Mouse (Mus musculus): Measurements from ENCODE around the gene Chid1. TPM values are rescaled to one million over a fixed set of nuclear protein-coding genes. Genes with fewer than 3 reads are reported as not detected.

Gene Chid1
- polyA plus RNA-seq, 1 experiment from 2014 or later: 39.2 TPM

GRCm38 (mm10) chr7:141562852-141563427 lies 23.3 kb upstream of the Chid1 start:
- WGBS: 3% methylated on average over 21 of the region's 21 CpGs
- DNase-seq (ENCODE audit: low spot score) (peak; percentile 70), ATAC-seq (replicated peaks; ENCODE audit: low FRiP score) (no peak)

GRCm38 (mm10) chr7:141562421-141562851 lies 22.8 kb upstream of the Chid1 start:
- no peak for DNase-seq (ENCODE audit: low spot score)
- Histone ChIP-seq H3K27me3 (replicated peaks; ENCODE audit: control insufficient read depth, insufficient read depth, low read length) (no peaks in the 10 kb centered on the region), H3K36me3 (ENCODE audit: control insufficient read depth, insufficient read depth, low read length) (no peaks in the 10 kb centered on the region; the same call in 1 of the 2 replicates), H3K9ac (ENCODE audit: low read depth, low read length) (peak overlapping the region; percentile 99), H3K27ac (ENCODE audit: low read depth, low read length) (peak overlapping the region; percentile 88), H3K9me3 (ENCODE audit: control insufficient read depth, low read length) (no peaks in the 10 kb centered on the region), H3K4me1 (replicated peaks; ENCODE audit: control insufficient read depth, insufficient read depth, low read length) (peaks cover 64% of the 10 kb centered on the region), H3K4me3 (ENCODE audit: low read depth, low read length) (peak overlapping the region; percentile 100), H3K4me2 (peak overlapping the region; percentile 96)
- ATAC-seq (replicated peaks; ENCODE audit: low FRiP score): peak; percentile 10; the same call in 1 of the 2 replicates
- under 1% methylated on average over 25 of the region's 33 CpGs for WGBS

More at GRCm38 (mm10) chr7:141562852-141563427, 23.3 kb upstream of the Chid1 start:
- Histone ChIP-seq H3K9me3 (ENCODE audit: control insufficient read depth, low read length) (no peaks in the 10 kb centered on the region), H3K27ac (ENCODE audit: low read depth, low read length) (peak overlapping the region; percentile 88; the same call in 1 of the 2 replicates), H3K4me2 (peak overlapping the region; percentile 96), H3K27me3 (replicated peaks; ENCODE audit: control insufficient read depth, insufficient read depth, low read length) (no peaks in the 10 kb centered on the region), H3K4me1 (replicated peaks; ENCODE audit: control insufficient read depth, insufficient read depth, low read length) (peaks cover 64% of the 10 kb centered on the region), H3K36me3 (ENCODE audit: control insufficient read depth, insufficient read depth, low read length) (no peaks in the 10 kb centered on the region; the same call in 1 of the 2 replicates), H3K4me3 (ENCODE audit: low read depth, low read length) (peak overlapping the region; percentile 100), H3K9ac (ENCODE audit: low read depth, low read length) (peak overlapping the region; percentile 99)

- ATAC-seq (replicated peaks; ENCODE audit: low FRiP score): peak; percentile 86
- DNase-seq (ENCODE audit: low spot score): peak; percentile 92
- WGBS: under 1% methylated on average over 70 of the region's 72 CpGs
- Histone ChIP-seq H3K4me2 (peak within 1 kb of the TSS; percentile 96), H3K4me1 (replicated peaks; ENCODE audit: control insufficient read depth, insufficient read depth, low read length) (peaks cover 59% of the 10 kb centered on the region), H3K27me3 (replicated peaks; ENCODE audit: control insufficient read depth, insufficient read depth, low read length) (no peaks in the 10 kb centered on the region), H3K27ac (ENCODE audit: low read depth, low read length) (peak within 1 kb of the TSS; percentile 88), H3K4me3 (ENCODE audit: low read depth, low read length) (peak within 1 kb of the TSS; percentile 100), H3K36me3 (ENCODE audit: control insufficient read depth, insufficient read depth, low read length) (no peaks in the 10 kb centered on the region; the same call in 1 of the 2 replicates), H3K9ac (ENCODE audit: low read depth, low read length) (peak within 1 kb of the TSS; percentile 99), H3K9me3 (ENCODE audit: control insufficient read depth, low read length) (no peaks in the 10 kb centered on the region)
These were observed 22.2 kb upstream of the Chid1 start, which contains the start of gene Ap2a2 for GRCm38 (mm10) chr7:141561682-141562391. Gene Ap2a2 (plus strand): TSS chr7:141562173.

DNA sequence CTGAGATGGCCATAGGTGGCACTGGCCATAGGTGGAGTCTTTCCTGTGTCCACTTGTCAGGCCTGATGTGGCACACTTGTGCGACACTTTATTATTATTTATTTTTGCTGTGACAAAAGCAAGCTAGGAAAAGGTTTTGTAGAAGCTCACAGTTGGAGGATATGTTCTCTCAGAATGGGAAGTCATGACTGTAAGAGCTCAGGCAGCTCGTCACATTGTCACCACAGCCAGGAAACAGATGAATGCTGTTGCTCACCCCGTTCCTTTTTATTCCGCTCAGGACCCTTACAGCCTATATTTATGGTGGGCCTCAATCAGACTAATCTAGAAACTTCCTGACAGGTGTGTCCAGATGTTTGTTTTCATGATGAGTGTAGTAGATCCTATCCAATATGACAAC lies 20.8 kb upstream of the Chid1 start:
- Histone ChIP-seq H3K4me1 (replicated peaks; ENCODE audit: control insufficient read depth, insufficient read depth, low read length) (peaks cover 57% of the 10 kb centered on the region), H3K9me3 (ENCODE audit: control insufficient read depth, low read length) (no peaks in the 10 kb centered on the region), H3K4me2 (no peak overlapping the region; the same call in 1 of the 2 replicates), H3K27me3 (replicated peaks; ENCODE audit: control insufficient read depth, insufficient read depth, low read length) (no peaks in the 10 kb centered on the region), H3K9ac (ENCODE audit: low read depth, low read length) (peak overlapping the region; percentile 52; the same call in 1 of the 2 replicates), H3K4me3 (ENCODE audit: low read depth, low read length) (no peak overlapping the region), H3K27ac (ENCODE audit: low read depth, low read length) (peak overlapping the region; percentile 98), H3K36me3 (ENCODE audit: control insufficient read depth, insufficient read depth, low read length) (no peaks in the 10 kb centered on the region; the same call in 1 of the 2 replicates)
- WGBS: 66% methylated on average over 4 of the region's 4 CpGs
- DNase-seq (ENCODE audit: low spot score): no peak
- no peak for ATAC-seq (replicated peaks; ENCODE audit: low FRiP score)

DNA sequence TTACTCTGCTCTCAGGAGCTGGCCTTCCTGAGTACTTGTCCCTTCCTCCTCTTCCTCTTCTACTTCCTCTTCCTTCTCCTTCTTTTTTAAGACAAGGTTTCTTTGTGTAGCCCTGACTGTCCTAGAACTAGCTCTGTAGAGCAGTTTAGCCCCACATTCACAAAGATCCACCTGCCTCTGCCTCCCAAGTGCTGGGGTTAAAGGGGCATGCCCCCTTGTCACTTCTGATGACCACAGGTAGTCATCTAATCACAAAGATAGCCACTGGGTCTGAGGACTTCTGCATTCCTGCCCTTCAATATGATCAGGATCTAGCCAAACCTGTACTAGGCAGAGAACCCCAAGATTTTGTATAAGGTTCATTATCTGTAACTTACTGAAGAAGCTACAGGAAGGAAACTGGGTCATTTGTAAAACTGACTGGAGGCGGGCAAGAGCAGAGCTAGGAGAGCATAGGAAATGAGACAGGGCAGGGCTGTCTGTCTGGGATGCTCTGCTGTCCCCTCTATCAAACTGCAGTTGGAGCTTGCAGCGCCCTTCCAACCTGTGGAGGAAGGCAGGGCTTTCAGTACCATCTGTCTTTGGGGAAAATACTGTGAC lies 20.2 kb upstream of the Chid1 start:
- Histone ChIP-seq H3K4me1 (replicated peaks; ENCODE audit: control insufficient read depth, insufficient read depth, low read length) (peaks cover 56% of the 10 kb centered on the region), H3K27ac (ENCODE audit: low read depth, low read length) (peak overlapping the region; percentile 98), H3K9ac (ENCODE audit: low read depth, low read length) (peak overlapping the region; percentile 52)

GRCm38 (mm10) chr7:141558946-141559345 lies 19.3 kb upstream of the Chid1 start:
- no peaks in the 10 kb centered on the region for H3K27me3 ChIP-seq (replicated peaks; ENCODE audit: control insufficient read depth, insufficient read depth, low read length)
- H3K27ac ChIP-seq (ENCODE audit: low read depth, low read length): peak overlapping the region; percentile 98
- H3K36me3 ChIP-seq (ENCODE audit: control insufficient read depth, insufficient read depth, low read length): no peaks in the 10 kb centered on the region
- no peak for DNase-seq (ENCODE audit: low spot score)
- H3K9ac ChIP-seq (ENCODE audit: low read depth, low read length): peak overlapping the region; percentile 52
- H3K4me3 ChIP-seq (ENCODE audit: low read depth, low read length): no peak overlapping the region
- ATAC-seq (replicated peaks; ENCODE audit: low FRiP score): peak; percentile 78
- H3K4me2 ChIP-seq: peak overlapping the region; percentile 51
- peaks cover 47% of the 10 kb centered on the region for H3K4me1 ChIP-seq (replicated peaks; ENCODE audit: control insufficient read depth, insufficient read depth, low read length)
- H3K9me3 ChIP-seq (ENCODE audit: control insufficient read depth, low read length): no peaks in the 10 kb centered on the region

More for the DNA sequence above, 20.2 kb upstream of the Chid1 start:
- no peak for ATAC-seq (replicated peaks; ENCODE audit: low FRiP score)
- H3K36me3 ChIP-seq (ENCODE audit: control insufficient read depth, insufficient read depth, low read length): no peaks in the 10 kb centered on the region; the same call in 1 of the 2 replicates
- no peaks in the 10 kb centered on the region for H3K9me3 ChIP-seq (ENCODE audit: control insufficient read depth, low read length)
- H3K27me3 ChIP-seq (replicated peaks; ENCODE audit: control insufficient read depth, insufficient read depth, low read length): no peaks in the 10 kb centered on the region
- H3K4me3 ChIP-seq (ENCODE audit: low read depth, low read length): no peak overlapping the region
- peak overlapping the region; percentile 17; the same call in 1 of the 2 replicates for H3K4me2 ChIP-seq
- WGBS: 45% methylated on average over 2 of the region's 2 CpGs
- DNase-seq (ENCODE audit: low spot score): no peak

GRCm38 (mm10) chr7:141558329-141558776 lies 18.7 kb upstream of the Chid1 start:
- Histone ChIP-seq H3K4me2 (peak overlapping the region; percentile 51), H3K4me1 (replicated peaks; ENCODE audit: control insufficient read depth, insufficient read depth, low read length) (peaks cover 43% of the 10 kb centered on the region), H3K9me3 (ENCODE audit: control insufficient read depth, low read length) (no peaks in the 10 kb centered on the region), H3K4me3 (ENCODE audit: low read depth, low read length) (no peak overlapping the region), H3K9ac (ENCODE audit: low read depth, low read length) (peak overlapping the region; percentile 50), H3K27me3 (replicated peaks; ENCODE audit: control insufficient read depth, insufficient read depth, low read length) (no peaks in the 10 kb centered on the region), H3K36me3 (ENCODE audit: control insufficient read depth, insufficient read depth, low read length) (no peaks in the 10 kb centered on the region), H3K27ac (ENCODE audit: low read depth, low read length) (peak overlapping the region; percentile 98)
- ATAC-seq (replicated peaks; ENCODE audit: low FRiP score): peak; percentile 67
- WGBS: 25% methylated on average over 4 of the region's 4 CpGs
- DNase-seq (ENCODE audit: low spot score): peak; percentile 51

DNA sequence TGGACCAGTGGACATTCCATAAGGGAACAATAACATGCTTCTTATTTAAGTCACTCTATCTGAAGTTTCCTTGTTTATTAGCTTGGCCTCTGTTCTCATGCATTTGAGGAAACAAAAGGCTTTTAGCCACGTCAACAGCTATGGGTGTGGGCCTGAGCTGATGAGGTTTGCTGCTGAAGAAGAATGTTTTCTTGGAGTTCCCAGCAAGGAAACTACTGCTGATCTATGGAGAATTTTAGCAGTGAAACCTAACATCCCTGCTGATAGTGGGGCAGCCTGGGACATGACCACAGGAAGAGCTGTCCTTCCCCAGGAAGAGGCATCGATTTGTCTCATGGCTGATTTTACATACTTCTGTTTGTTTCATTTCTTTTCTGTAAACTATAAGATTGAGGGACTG lies 10.8 kb upstream of the Chid1 start:
- Histone ChIP-seq H3K4me3 (ENCODE audit: low read depth, low read length) (no peak overlapping the region), H3K27me3 (replicated peaks; ENCODE audit: control insufficient read depth, insufficient read depth, low read length) (no peaks in the 10 kb centered on the region), H3K27ac (ENCODE audit: low read depth, low read length) (no peak overlapping the region), H3K9me3 (ENCODE audit: control insufficient read depth, low read length) (no peaks in the 10 kb centered on the region), H3K4me2 (no peak overlapping the region), H3K4me1 (replicated peaks; ENCODE audit: control insufficient read depth, insufficient read depth, low read length) (no peaks in the 10 kb centered on the region), H3K9ac (ENCODE audit: low read depth, low read length) (no peak overlapping the region), H3K36me3 (ENCODE audit: control insufficient read depth, insufficient read depth, low read length) (no peaks in the 10 kb centered on the region)
- ATAC-seq (replicated peaks; ENCODE audit: low FRiP score) (no peak), DNase-seq (ENCODE audit: low spot score) (no peak)
- WGBS: 82% methylated on average over 2 of the region's 2 CpGs

Measured in liver, embryonic 11.5 days (tissue).